Mouse (Mus musculus) thymus, adult 18-20 months (tissue): ENCODE results near the gene Gpalpp1.

Experiments
- DNase-seq, 2 experiments: peaks; one replicate each; pipeline ENCODE4 v3.0.0; 2022; ENCODE audit warnings: mixed read lengths in 2 of 2

Gpalpp1 gene

GRCm38 (mm10) chr14:76097815-76098214, 12.7 kb downstream of the Gpalpp1 start:
- DNase-seq, result no peak

- DNase-seq, result no peak
Measured at GRCm38 (mm10) chr14:76097244-76097643, 13.3 kb downstream of the Gpalpp1 start.

DNA sequence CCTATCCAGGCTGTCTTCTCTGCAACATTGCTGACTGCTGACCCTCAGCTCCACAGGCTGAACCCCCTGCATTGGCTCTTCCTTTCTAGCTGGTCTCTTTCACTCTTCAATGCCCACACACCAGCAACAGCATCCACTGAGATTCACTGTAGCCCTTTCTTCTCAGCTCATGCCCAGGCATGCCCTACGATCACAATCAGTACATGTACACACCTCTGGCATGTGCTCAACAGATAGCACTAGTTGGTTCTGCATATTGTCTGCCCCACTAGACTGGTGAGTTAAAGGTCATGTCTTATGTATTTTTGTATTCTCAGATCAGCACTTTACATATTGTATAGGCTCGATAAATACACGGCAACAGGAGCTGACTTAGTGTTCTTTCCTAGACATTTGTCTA, 26.4 kb downstream of the Gpalpp1 start:
- DNase-seq, result no peak

DNA sequence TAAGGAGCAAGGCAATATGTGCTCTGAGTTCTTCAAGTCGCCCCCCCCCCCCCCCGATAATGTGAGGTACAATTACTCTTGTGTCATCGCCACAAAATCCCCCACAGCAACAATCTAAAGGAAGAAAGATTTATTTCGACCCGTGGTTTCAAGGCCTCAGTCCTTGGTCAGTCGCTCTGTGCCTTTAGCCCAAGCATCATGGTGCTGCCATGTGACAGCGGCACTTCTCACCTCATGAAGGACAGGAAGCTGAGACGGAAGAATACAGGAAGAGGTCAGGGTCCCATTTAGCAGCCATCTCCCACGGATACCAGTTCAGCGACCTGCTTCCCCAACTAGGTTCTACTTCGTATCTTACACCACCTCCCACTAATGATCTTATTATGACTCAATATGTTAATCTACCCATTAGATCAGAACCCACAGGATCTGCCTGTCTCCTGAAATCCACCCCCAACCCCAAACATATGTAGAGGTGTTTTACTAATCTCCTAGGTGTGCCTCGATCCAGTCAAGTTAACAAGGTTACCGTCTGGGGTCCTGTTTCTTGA, 28.4 kb downstream of the Gpalpp1 start:
- no peak for DNase-seq

GRCm38 (mm10) chr14:76081451-76081850, 29.1 kb downstream of the Gpalpp1 start:
- no peak for DNase-seq

- no peak for DNase-seq
Measured at GRCm38 (mm10) chr14:76077088-76077491, 33.5 kb downstream of the Gpalpp1 start.

DNA sequence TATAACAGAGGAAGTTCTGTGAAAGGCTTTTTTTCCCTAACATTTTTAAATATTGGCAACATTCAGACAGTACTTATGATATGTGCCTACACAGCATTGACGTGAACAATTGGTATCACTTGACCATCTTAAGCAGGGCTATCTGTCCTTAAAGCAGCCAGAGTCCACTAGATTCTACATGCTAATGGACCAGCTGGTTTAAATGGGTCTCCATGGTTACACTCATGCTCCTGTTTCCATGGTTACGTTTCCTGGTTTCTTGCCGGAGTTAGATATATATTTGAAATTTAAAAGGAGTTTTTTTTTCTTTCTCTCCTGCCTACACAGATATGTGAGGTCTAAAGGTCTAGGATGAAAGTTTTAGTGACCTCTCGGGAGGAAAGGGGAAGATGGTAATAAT, 34.0 kb downstream of the Gpalpp1 start:
- no peak for DNase-seq

GRCm38 (mm10) chr14:76075721-76076120, 34.8 kb downstream of the Gpalpp1 start:
- DNase-seq, result no peak

GRCm38 (mm10) chr14:76074206-76074605, 36.4 kb downstream of the Gpalpp1 start:
- no peak for DNase-seq

- DNase-seq, result no peak
Measured at GRCm38 (mm10) chr14:76072626-76073025, 37.9 kb downstream of the Gpalpp1 start.

DNA sequence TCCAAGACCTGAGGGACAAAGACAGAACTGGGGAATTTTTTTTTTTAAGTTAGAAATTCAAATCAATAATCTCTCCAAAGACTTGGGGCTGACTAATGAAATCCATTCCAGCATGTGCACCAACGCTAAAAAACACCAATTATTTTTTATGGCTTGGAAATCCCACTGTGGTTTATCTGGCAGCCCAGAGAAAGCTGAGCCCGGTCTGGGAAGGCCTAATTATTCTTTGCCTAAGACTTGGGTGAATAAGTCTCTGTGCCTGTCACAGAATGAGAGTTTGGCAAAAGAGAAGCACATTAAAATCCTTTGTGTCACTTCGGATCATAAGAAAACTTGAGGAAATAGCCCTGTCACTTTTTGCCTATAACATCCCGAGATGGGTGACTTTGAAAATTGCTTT, 41.3 kb downstream of the Gpalpp1 start:
- no peak for DNase-seq

DNA sequence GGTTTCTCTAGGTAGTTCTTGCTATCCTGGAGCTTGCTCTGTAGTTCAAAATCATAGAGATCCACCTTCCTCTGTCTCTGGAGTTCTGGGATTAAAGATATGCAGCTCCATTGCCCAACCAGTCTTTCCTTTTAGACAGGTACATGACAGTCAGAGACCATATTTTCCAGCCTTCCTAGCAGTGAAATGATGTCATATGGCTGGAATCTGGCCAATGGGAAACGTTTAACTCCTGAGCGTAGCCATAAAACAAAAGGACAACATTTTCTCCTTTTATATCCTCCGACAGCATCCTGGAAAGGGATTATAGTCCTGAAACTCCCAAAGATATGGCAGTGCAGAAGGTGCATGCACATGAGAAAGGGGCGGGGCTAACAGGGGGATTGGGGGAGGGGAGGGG, 42.3 kb downstream of the Gpalpp1 start:
- DNase-seq, result no peak

GRCm38 (mm10) chr14:76067237-76067636, 43.3 kb downstream of the Gpalpp1 start:
- DNase-seq, result no peak

DNA sequence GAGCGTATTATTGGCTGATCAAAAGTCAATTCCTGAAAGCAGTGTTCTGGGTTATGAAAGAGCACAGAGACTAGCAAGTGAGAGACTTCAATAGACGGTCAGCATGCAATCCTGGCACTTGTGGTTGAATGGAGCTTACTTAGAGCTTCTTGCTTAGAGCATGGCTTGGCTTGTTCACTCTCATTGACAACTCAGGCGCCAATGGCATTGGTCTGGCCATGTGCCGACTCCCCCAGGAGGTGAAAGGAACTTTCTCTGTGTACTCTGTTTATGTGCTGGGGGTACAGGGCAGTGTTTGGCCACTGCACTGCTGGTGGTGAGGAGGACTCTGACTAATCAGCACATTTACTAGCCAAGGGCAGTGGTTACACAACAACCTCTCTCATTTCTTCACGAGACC, 51.1 kb downstream of the Gpalpp1 start:
- no peak for DNase-seq

- DNase-seq, result no peak
Measured at GRCm38 (mm10) chr14:76053726-76054125, 56.8 kb downstream of the Gpalpp1 start.

- no peak for DNase-seq
Measured at GRCm38 (mm10) chr14:76051966-76052365, 58.6 kb downstream of the Gpalpp1 start.

DNA sequence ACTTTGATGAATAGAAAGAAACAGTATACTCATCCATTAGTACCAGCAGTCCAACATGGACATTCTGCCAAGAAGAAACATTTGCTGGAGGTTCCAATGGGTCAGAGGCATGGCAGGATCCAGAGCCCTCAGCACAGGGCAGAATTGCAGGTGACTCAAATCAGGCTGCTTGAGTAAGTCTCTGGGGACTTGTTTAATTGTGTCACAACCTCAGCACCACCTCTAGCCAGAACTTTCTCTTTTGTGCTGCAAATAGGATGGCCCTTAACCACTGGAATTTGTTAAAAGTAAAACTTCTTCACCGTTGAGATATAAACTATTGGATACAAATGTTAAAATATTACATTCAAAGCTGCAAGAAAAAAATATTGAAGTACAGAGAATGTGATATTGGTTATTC, 64.8 kb downstream of the Gpalpp1 start:
- no peak for DNase-seq

GRCm38 (mm10) chr14:76044164-76044557, 66.4 kb downstream of the Gpalpp1 start:
- no peak for DNase-seq

- no peak for DNase-seq
Measured at GRCm38 (mm10) chr14:76043251-76044163, 67.1 kb downstream of the Gpalpp1 start.
